Mouse (Mus musculus): ENCODE data around the gene Serp2. TPM values are rescaled to one million over a fixed set of nuclear protein-coding genes. Genes with fewer than 3 reads are reported as not detected.

Serp2 gene
- polyA plus RNA-seq, 1 experiment = 1.0 TPM

DNA sequence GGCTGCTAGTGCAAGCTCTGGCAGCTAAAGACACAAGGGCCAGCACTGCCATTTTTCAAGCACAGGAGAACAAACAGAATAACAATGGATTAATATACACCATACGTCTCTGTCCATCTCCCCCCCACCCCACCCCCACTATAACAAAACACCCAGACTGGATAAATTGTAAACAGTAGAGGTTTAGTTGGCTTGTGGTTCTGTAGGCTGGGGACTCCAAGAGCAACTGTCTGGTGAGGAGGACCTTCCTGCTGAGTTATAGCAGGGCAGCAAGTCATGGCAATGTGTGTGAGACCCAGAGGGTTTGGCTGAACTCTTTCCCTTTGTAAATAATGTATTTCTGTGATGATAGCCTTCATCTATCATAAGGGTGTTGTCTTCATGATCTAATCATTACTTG lies 33.0 kb upstream of the Serp2 start:
- DNase-seq = no peak
- no peaks in the 10 kb centered on the region for H3K36me3 ChIP-seq (ENCODE audit: control insufficient read depth, insufficient read depth, low read length)
- no peaks in the 10 kb centered on the region for H3K27me3 ChIP-seq (replicated peaks; ENCODE audit: control insufficient read depth, insufficient read depth, low read length)
- TF ChIP-seq CTCF (conservative IDR thresholded peaks at IDR 0.05; ENCODE audit: insufficient read depth, insufficient read length, low read depth, low read length) = no peak
- no peak for TF ChIP-seq POLR2A (IDR thresholded peaks at IDR 0.05; ENCODE audit: low read depth, low read length)
- H3K4me3 ChIP-seq (ENCODE audit: insufficient read depth, low read depth, low read length) = no peak overlapping the region
- no peaks in the 10 kb centered on the region for H3K4me1 ChIP-seq (ENCODE audit: control insufficient read depth, insufficient read depth, low read length)
- no peak overlapping the region for H3K27ac ChIP-seq (ENCODE audit: insufficient read depth, low read depth, low read length)
- 96% methylated on average over 1 of the region's 1 CpGs for WGBS

DNA sequence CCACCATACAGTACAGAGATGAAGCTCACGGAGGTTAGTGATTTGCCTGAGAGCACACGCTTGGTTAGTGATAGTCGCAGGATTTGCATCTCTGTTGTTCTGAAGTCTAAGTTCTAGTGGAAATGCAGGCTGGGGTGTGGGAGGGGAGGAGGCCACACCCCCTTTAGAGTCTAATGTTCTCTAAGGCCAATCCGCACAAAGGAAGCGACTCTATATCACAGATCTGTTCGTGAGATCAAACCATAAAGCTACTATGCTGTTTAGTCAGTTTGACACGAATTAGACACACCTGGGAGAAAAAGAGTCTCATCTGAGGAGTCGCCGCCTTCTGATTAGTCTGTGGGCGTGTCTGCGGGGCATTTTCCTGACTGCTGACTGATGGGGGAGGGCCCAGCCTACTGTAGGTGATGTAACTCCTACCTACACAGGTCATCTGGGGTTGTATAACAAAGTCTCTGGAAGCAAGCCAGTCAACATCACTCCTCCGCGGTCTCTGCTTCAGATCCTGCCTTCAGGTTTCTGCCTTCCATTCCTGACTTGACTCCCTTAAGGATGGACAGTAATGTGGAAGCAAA lies 29.2 kb upstream of the Serp2 start:
- 45% methylated on average over 13 of the region's 13 CpGs for WGBS
- TF ChIP-seq CTCF (conservative IDR thresholded peaks at IDR 0.05; ENCODE audit: insufficient read depth, insufficient read length, low read depth, low read length) (no peak), POLR2A (IDR thresholded peaks at IDR 0.05; ENCODE audit: low read depth, low read length) (no peak)
- DNase-seq = peak; percentile 29
- H3K27ac ChIP-seq (ENCODE audit: insufficient read depth, low read depth, low read length) = no peak overlapping the region
- H3K27me3 ChIP-seq (replicated peaks; ENCODE audit: control insufficient read depth, insufficient read depth, low read length) = no peaks in the 10 kb centered on the region
- no peak overlapping the region for H3K4me3 ChIP-seq (ENCODE audit: insufficient read depth, low read depth, low read length)
- H3K4me1 ChIP-seq (ENCODE audit: control insufficient read depth, insufficient read depth, low read length) = peaks cover 2% of the 10 kb centered on the region; the same call in 1 of the 2 replicates
- H3K36me3 ChIP-seq (ENCODE audit: control insufficient read depth, insufficient read depth, low read length) = no peaks in the 10 kb centered on the region

DNA sequence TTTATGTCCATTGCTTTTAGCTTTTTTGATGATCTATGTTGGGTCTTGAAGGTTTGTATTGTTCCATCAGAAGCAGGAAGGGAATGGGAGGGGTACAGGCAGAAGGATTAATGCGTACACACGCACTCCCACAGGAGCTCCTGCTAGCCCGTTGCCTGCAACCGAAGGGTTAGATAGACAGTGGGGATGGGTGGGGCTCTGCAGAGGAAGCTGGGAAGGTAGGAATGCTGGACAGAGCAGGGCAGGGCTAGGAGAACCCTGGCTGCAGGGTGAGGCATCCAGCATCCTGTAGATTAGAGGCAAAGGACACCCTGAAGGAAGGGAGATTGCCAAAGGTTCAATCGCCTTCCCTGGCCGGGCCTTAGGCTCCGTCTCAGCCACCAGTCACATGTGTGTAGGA lies 27.3 kb upstream of the Serp2 start:
- TF ChIP-seq POLR2A (IDR thresholded peaks at IDR 0.05; ENCODE audit: low read depth, low read length) (no peak), CTCF (conservative IDR thresholded peaks at IDR 0.05; ENCODE audit: insufficient read depth, insufficient read length, low read depth, low read length) (no peak)
- no peak overlapping the region for H3K4me3 ChIP-seq (ENCODE audit: insufficient read depth, low read depth, low read length)
- no peak for DNase-seq
- H3K4me1 ChIP-seq (ENCODE audit: control insufficient read depth, insufficient read depth, low read length) = peaks cover 2% of the 10 kb centered on the region; the same call in 1 of the 2 replicates
- H3K27me3 ChIP-seq (replicated peaks; ENCODE audit: control insufficient read depth, insufficient read depth, low read length) = no peaks in the 10 kb centered on the region
- WGBS = 71% methylated on average over 7 of the region's 7 CpGs
- H3K27ac ChIP-seq (ENCODE audit: insufficient read depth, low read depth, low read length) = no peak overlapping the region
- no peaks in the 10 kb centered on the region for H3K36me3 ChIP-seq (ENCODE audit: control insufficient read depth, insufficient read depth, low read length)

DNA sequence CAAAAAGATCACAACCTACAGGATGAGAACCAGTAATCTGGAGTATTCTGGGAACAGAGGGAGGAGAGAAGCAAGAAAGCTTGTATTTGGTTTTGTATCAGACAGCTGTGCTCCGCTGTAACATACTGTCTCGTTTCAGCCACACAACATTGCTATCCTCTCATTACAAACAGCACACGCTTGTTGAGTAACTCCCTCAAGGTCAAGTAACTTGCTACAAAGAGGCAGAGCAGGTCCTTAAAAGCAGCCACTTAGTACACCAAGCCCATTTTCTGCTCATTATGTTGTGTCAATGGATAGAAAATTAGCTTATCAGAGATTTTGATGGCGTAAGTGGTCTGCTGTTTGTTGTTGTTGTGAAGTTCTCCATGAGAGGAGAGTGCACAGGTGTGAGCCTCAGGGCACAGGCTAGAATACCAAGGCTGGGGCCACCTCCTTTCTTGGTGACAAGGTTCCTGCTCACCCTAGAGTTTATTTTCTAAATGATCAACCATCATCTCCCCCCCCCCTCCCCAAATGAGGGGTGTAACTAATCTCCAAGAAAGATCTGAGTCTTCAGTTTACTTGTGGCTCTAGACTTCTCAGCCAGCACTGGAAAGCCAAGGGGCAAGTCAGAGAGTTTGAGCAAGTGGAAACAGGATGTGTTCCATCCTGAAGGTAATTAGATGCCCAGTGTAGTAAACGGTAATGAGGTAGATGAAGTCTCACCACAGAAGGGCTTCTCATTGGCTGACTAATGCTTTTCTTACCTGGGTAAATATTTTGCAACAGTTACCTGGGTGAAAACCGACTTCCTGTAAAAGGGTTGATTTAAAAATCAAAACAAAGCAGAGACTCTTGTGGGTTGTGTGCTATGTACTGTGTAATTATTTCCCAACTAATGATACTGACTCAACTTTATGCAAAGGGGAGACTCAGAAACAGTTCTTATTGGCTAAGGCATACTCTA lies 25.6 kb upstream of the Serp2 start:
- Histone ChIP-seq H3K27me3 (replicated peaks; ENCODE audit: control insufficient read depth, insufficient read depth, low read length) (no peaks in the 10 kb centered on the region), H3K4me3 (ENCODE audit: insufficient read depth, low read depth, low read length) (no peak overlapping the region), H3K27ac (ENCODE audit: insufficient read depth, low read depth, low read length) (no peak overlapping the region), H3K4me1 (ENCODE audit: control insufficient read depth, insufficient read depth, low read length) (peaks cover 2% of the 10 kb centered on the region; the same call in 1 of the 2 replicates), H3K36me3 (ENCODE audit: control insufficient read depth, insufficient read depth, low read length) (no peaks in the 10 kb centered on the region)
- 64% methylated on average over 6 of the region's 6 CpGs for WGBS
- no peak for TF ChIP-seq POLR2A (IDR thresholded peaks at IDR 0.05; ENCODE audit: low read depth, low read length)
- no peak for DNase-seq

DNA sequence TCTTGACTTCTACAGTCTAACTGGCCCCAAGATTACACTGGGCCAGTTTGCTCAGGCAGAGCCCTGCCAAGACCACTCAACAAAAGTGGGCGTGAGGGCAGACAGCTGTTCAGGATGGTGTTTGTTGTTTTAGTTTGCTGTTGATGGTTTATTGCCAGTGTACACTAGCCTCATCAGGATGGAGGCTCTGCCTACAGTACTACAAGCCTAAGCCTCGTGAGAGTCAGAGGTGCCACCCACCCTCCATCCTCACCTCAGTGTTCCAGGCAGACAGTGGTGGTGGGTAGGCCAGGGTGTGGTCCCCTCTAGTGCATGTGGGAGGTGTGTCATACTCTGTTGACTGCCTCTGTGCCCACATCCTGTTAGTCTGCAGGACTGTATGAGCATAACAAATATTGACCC lies 23.0 kb upstream of the Serp2 start:
- 87% methylated on average over 2 of the region's 2 CpGs for WGBS
- TF ChIP-seq CTCF (conservative IDR thresholded peaks at IDR 0.05; ENCODE audit: insufficient read depth, insufficient read length, low read depth, low read length) = no peak
- no peak for TF ChIP-seq POLR2A (IDR thresholded peaks at IDR 0.05; ENCODE audit: low read depth, low read length)
- H3K36me3 ChIP-seq (ENCODE audit: control insufficient read depth, insufficient read depth, low read length) = no peaks in the 10 kb centered on the region
- no peak for DNase-seq
- H3K27me3 ChIP-seq (replicated peaks; ENCODE audit: control insufficient read depth, insufficient read depth, low read length) = no peaks in the 10 kb centered on the region
- no peak overlapping the region for H3K4me3 ChIP-seq (ENCODE audit: insufficient read depth, low read depth, low read length)
- peaks cover 2% of the 10 kb centered on the region; the same call in 1 of the 2 replicates for H3K4me1 ChIP-seq (ENCODE audit: control insufficient read depth, insufficient read depth, low read length)
- no peak overlapping the region for H3K27ac ChIP-seq (ENCODE audit: insufficient read depth, low read depth, low read length)

DNA sequence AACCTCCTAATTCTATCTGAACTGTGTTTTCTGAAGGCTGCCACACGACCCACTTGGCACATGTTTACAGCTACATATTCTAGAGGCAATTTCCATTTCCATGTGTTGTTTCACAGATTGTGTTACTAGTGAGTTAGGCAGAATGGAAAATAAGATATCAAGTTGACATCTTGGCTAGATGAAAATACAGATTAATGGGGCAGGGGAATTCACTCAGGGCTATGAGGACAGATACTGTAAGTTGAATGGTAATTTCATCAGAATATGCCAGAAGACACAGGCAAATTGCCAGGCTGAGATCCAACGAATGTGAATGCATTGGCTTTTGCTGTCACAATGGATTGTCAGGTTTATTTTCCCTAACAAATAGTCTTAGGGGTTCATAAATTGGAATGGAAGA lies 21.2 kb upstream of the Serp2 start:
- Histone ChIP-seq H3K27ac (ENCODE audit: insufficient read depth, low read depth, low read length) (no peak overlapping the region), H3K36me3 (ENCODE audit: control insufficient read depth, insufficient read depth, low read length) (no peaks in the 10 kb centered on the region), H3K27me3 (replicated peaks; ENCODE audit: control insufficient read depth, insufficient read depth, low read length) (no peaks in the 10 kb centered on the region), H3K4me3 (ENCODE audit: insufficient read depth, low read depth, low read length) (no peak overlapping the region), H3K4me1 (ENCODE audit: control insufficient read depth, insufficient read depth, low read length) (peaks cover 2% of the 10 kb centered on the region; the same call in 1 of the 2 replicates)
- TF ChIP-seq CTCF (conservative IDR thresholded peaks at IDR 0.05; ENCODE audit: insufficient read depth, insufficient read length, low read depth, low read length) (no peak), POLR2A (IDR thresholded peaks at IDR 0.05; ENCODE audit: low read depth, low read length) (no peak)
- WGBS = 57% methylated on average over 2 of the region's 2 CpGs
- DNase-seq = no peak

DNA sequence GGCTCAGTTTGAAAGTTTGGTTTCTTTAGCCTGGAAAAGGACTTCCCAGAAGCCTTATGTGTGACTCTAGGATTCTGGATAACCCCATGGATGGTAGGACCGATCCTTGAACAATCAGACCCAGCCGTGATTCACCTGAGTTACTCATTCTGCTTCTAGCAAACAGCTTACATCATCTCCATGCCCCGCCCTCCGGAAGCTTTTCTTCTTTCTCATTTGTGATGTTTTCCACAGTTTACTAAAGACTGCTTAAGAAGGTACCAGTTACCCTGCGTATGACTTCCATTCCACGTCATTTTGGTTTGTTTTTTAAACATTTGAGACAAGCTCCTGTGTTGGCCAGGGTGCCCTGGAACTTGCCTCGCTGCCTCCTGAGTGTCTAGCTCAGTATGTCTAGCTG lies 13.6 kb upstream of the Serp2 start:
- 84% methylated on average over 7 of the region's 7 CpGs for WGBS
- H3K4me3 ChIP-seq (ENCODE audit: insufficient read depth, low read depth, low read length) = no peak overlapping the region
- H3K27ac ChIP-seq (ENCODE audit: insufficient read depth, low read depth, low read length) = no peak overlapping the region
- no peaks in the 10 kb centered on the region for H3K27me3 ChIP-seq (replicated peaks; ENCODE audit: control insufficient read depth, insufficient read depth, low read length)
- TF ChIP-seq CTCF (conservative IDR thresholded peaks at IDR 0.05; ENCODE audit: insufficient read depth, insufficient read length, low read depth, low read length) = no peak
- TF ChIP-seq POLR2A (IDR thresholded peaks at IDR 0.05; ENCODE audit: low read depth, low read length) = no peak
- no peaks in the 10 kb centered on the region for H3K36me3 ChIP-seq (ENCODE audit: control insufficient read depth, insufficient read depth, low read length)
- DNase-seq = no peak
- H3K4me1 ChIP-seq (ENCODE audit: control insufficient read depth, insufficient read depth, low read length) = peaks cover 6% of the 10 kb centered on the region; the same call in 1 of the 2 replicates
